Mouse (Mus musculus) G1E (cell line): ENCODE measurements around the gene Dcaf5.

Experiments used
- CTCF ChIP-seq: IDR thresholded peaks from 2 replicates; pipeline ENCODE4 v1.5.1; 2012; ENCODE audit warnings: low read depth, low read length, inconsistent platforms, mixed read lengths
- GATA1 ChIP-seq: IDR thresholded peaks from 2 replicates; pipeline ENCODE4 v1.6.1; 2012; ENCODE audit warnings: borderline replicate concordance, low read length, inconsistent platforms, mixed read lengths
- GATA2 ChIP-seq: IDR thresholded peaks from 2 replicates; pipeline ENCODE4 v1.6.1; 2012; ENCODE audit warnings: low read depth, low read length, inconsistent platforms, borderline replicate concordance
- POLR2AphosphoS5 ChIP-seq: IDR thresholded peaks from 2 replicates; pipeline ENCODE4 v1.6.1; 2012; ENCODE audit warnings: low read depth, low read length, inconsistent platforms; ENCODE audit not compliant: insufficient replicate concordance
- TAL1 ChIP-seq: conservative IDR thresholded peaks from 2 replicates; pipeline ENCODE4 v1.6.1; 2012; ENCODE audit warnings: low read depth, low read length, inconsistent platforms, mixed read lengths

DNA sequence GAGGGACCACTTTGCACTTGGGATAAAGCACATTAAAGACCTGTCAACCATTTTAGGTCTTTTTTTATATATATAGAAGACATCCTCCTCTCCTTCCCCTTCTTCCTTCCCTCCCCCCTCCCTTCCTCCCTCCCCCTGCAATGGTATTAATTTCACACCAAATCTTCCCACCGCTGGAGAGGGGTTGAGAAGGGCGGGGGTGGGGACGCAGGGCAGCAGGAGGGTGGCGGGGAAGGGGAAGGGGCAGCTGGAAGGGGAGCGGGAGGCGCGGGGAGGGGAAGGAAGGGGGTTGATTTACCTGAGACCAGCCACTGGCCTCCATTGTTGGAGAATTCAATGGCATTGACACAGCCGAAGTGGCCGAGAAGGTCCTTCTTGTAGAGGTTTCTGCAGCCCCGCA is 514 bp downstream of the Dcaf5 start:
- TF ChIP-seq CTCF (no peak), TAL1 (no peak), POLR2AphosphoS5 (no peak), GATA1 (no peak), GATA2 (no peak)
